Mouse (Mus musculus) cerebellum, adult 2 months (tissue): ENCODE measurements around the gene Rbm17. TPM values are rescaled to one million over a fixed set of nuclear protein-coding genes. Genes with fewer than 3 reads are reported as not detected.

ENCODE experiments used
- DNase-seq, 2 experiments: peaks; one replicate each; pipeline ENCODE4 v3.0.0; 2021
- H3K27ac ChIP-seq: fragments of 200-500 bp; 2 replicates; pipeline ENCODE4 v1.5.1; 2012; ENCODE audit warnings: low read length, control low read depth, inconsistent platforms; ENCODE audit not compliant: insufficient read depth
- H3K27me3 ChIP-seq: fragments of 200-500 bp; 2 replicates; pipeline ENCODE4 v1.6.1; 2012; ENCODE audit warnings: inconsistent platforms, mild to moderate bottlenecking, low read length, moderate library complexity; ENCODE audit not compliant: control insufficient read depth, insufficient read depth
- H3K4me1 ChIP-seq: fragments of 200-500 bp; 2 replicates; pipeline ENCODE4 v1.6.1; 2011; ENCODE audit warnings: low read length; ENCODE audit not compliant: control insufficient read depth, insufficient read depth
- H3K4me3 ChIP-seq: fragments of 200-500 bp; replicated peaks from 2 replicates; pipeline ENCODE3; 2011; ENCODE audit warnings: mild to moderate bottlenecking, low read depth, low read length, control low read depth; ENCODE audit not compliant: insufficient read depth
- CTCF ChIP-seq: fragments of 200-500 bp; IDR thresholded peaks from 2 replicates; pipeline ENCODE4 v1.5.1; 2011; ENCODE audit warnings: low read depth, mild to moderate bottlenecking, control low read depth, low read length, moderate library complexity, borderline replicate concordance; ENCODE audit not compliant: insufficient read depth
- POLR2A ChIP-seq: fragments of 200-500 bp; IDR thresholded peaks from 2 replicates; pipeline ENCODE4 v1.6.1; 2011; ENCODE audit warnings: low read length, control low read depth, borderline replicate concordance; ENCODE audit not compliant: insufficient read depth
- WGBS: fragments of 180-500 bp; shearing (Covaris S2); methylation state at CpG from one replicate; pipeline ENCODE4 v1.1.7; 2018; 5-methylcytosine and 5-hydroxymethylcytosine counted together
- polyA plus RNA-seq: library from polyadenylated mRNA; depleted of rRNA; stranded (reverse); fragments of >200 nt; gene quantifications from 2 replicates; pipeline ENCODE4 v1.2.3, GENCODE M21; 2012

Rbm17 gene
- polyA plus RNA-seq, 1 experiment = 136 TPM

- Histone ChIP-seq H3K4me3 (no peak overlapping the region), H3K27ac (no peak overlapping the region), H3K4me1 (no peaks in the 10 kb centered on the region), H3K27me3 (no peaks in the 10 kb centered on the region)
- WGBS = 83% methylated on average over 7 of the region's 7 CpGs
- no peak for DNase-seq
- TF ChIP-seq CTCF (no peak), POLR2A (no peak)
Observed at GRCm38 (mm10) chr2:11558654-11559053, 45.3 kb downstream of the Rbm17 start.

GRCm38 (mm10) chr2:11557244-11557643 is 46.7 kb downstream of the Rbm17 start:
- Histone ChIP-seq H3K27ac (no peak overlapping the region), H3K4me3 (no peak overlapping the region), H3K4me1 (no peaks in the 10 kb centered on the region), H3K27me3 (no peaks in the 10 kb centered on the region)
- WGBS = 60% methylated on average over 3 of the region's 3 CpGs
- TF ChIP-seq CTCF = no peak
- TF ChIP-seq POLR2A = no peak
- no peak for DNase-seq

GRCm38 (mm10) chr2:11555316-11555715 is 48.6 kb downstream of the Rbm17 start:
- H3K27ac ChIP-seq = no peak overlapping the region
- no peaks in the 10 kb centered on the region for H3K4me1 ChIP-seq
- DNase-seq = no peak
- WGBS = 53% methylated on average over 6 of the region's 6 CpGs
- H3K4me3 ChIP-seq = no peak overlapping the region
- no peak for TF ChIP-seq CTCF
- no peak for TF ChIP-seq POLR2A
- H3K27me3 ChIP-seq = no peaks in the 10 kb centered on the region

- WGBS = 3% methylated on average over 67 of the region's 67 CpGs
- Histone ChIP-seq H3K27ac (no peak within 1 kb of the TSS), H3K4me3 (peak within 1 kb of the TSS; percentile 78), H3K4me1 (no peaks in the 10 kb centered on the region), H3K27me3 (no peaks in the 10 kb centered on the region)
- TF ChIP-seq CTCF (no peak), POLR2A (no peak)
- DNase-seq = peak; percentile 68 to 70
Observed at GRCm38 (mm10) chr2:11553471-11554400, 50.2 kb downstream of the Rbm17 start, which contains the start of gene Pfkfb3. Gene Pfkfb3, minus strand, starts transcription at chr2:11554077.

- H3K27ac ChIP-seq = no peak overlapping the region
- 15% methylated on average over 15 of the region's 15 CpGs for WGBS
- no peaks in the 10 kb centered on the region for H3K27me3 ChIP-seq
- DNase-seq = peak in 1 of 2 experiments; percentile 25
- TF ChIP-seq POLR2A (no peak), CTCF (no peak)
- no peaks in the 10 kb centered on the region for H3K4me1 ChIP-seq
- H3K4me3 ChIP-seq = peak overlapping the region; percentile 78
Observed at GRCm38 (mm10) chr2:11552966-11553451, 50.9 kb downstream of the Rbm17 start.

GRCm38 (mm10) chr2:11552297-11552821 is 51.6 kb downstream of the Rbm17 start:
- H3K27ac ChIP-seq = no peak overlapping the region
- H3K4me1 ChIP-seq = no peaks in the 10 kb centered on the region
- H3K27me3 ChIP-seq = no peaks in the 10 kb centered on the region
- DNase-seq = no peak
- 41% methylated on average over 9 of the region's 9 CpGs for WGBS
- TF ChIP-seq CTCF (no peak), POLR2A (no peak)
- H3K4me3 ChIP-seq = no peak overlapping the region

GRCm38 (mm10) chr2:11551726-11552125 is 52.2 kb downstream of the Rbm17 start:
- Histone ChIP-seq H3K27ac (no peak overlapping the region), H3K4me3 (no peak overlapping the region), H3K4me1 (no peaks in the 10 kb centered on the region), H3K27me3 (no peaks in the 10 kb centered on the region)
- TF ChIP-seq CTCF = no peak
- TF ChIP-seq POLR2A = no peak
- WGBS = 26% methylated on average over 1 of the region's 1 CpGs
- no peak for DNase-seq
